Mouse (Mus musculus): Measurements from ENCODE around the gene Spin1.

Spin1 gene

DNA sequence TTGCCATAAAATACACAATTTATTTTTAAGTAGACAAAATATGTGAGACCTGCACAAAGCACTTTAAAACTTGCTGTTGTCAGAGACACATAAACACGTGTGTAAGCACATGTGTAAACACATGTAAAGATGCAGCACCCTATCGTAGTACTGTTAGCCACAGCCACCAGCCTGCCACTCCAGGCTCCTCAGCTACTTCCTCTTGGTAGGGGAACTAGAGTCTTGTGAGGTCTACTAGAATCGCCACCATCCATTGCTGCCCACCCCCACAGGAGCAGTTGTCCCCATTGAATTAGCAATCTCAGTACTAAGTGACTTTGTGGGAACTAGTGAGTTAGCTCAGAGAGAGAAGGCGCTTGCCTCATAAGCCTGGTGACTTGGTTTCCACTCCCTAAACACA, 35.6 kb downstream of the Spin1 start:
- no peak for DNase-seq (ENCODE audit: low spot score)

DNA sequence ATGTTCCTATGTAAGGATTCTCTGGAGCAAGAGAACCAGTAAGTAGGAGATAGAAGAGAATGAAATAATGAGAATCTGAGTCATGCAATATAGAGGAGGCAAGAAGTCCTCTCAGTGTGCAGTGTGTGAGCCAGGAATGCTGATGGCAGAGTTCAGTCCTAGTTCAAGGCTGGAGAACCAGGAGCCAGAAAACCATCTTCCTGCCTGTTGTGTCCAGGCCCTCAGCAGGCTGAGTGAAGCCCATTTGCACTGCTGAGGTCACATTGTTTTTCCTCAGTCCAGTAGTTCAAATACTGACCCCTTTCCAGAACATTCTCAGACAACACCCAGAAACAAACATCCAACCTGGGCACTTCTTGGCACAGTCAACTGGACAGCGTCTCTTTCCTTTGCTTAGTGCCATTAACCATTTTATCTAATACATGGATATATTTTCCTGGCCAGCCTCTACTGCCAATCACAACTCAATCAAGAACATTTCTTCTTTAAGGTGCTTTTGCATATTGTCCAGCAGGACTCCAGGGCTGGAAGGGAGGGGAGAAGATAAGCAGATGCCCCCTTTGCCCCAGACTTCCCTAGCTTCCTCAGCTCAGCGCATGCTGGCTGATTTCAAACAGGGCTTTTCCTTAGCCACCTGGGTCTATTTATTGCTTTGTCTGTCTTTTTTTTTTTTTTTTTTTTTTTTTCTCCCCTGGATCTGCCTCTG, 36.5 kb downstream of the Spin1 start:
- no peak for DNase-seq (ENCODE audit: low spot score)

DNA sequence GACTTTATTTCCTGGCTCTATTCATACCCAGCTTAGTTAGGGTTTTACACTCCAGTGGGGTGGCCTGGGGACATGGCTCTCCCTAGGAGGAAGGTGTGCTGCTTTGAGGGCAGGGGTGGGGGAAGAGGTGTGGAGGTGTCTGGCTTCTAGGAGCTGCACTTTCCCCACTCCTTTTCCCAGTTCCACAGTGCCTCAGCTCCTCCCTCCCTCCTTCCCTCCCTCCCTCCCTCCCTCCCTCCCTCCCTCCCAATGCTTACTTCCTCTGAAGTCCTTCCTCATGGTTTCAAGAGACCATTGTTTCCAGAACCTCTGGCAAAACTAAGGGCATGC, 37.0 kb downstream of the Spin1 start:
- DNase-seq (ENCODE audit: low spot score), result no peak

DNA sequence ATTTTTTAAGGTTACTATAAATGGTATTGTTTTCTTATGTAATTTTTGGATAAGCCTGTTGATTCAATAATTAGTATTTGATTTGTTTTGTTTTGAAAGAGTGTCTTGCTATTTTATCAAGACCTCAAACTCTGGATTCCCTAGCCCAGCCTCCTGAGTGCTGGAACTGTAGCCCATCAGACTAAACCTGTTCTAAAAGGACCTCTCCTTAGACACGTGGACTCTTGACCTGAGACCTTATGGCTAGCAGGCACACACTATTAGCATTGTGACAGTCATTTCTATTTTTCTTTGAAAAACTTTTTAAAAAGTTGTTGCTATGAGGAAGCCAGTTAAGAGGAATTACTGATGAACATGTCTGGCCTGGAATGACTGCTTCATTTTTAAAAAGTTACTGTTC, 46.4 kb downstream of the Spin1 start:
- DNase-seq (ENCODE audit: low spot score), result no peak

DNA sequence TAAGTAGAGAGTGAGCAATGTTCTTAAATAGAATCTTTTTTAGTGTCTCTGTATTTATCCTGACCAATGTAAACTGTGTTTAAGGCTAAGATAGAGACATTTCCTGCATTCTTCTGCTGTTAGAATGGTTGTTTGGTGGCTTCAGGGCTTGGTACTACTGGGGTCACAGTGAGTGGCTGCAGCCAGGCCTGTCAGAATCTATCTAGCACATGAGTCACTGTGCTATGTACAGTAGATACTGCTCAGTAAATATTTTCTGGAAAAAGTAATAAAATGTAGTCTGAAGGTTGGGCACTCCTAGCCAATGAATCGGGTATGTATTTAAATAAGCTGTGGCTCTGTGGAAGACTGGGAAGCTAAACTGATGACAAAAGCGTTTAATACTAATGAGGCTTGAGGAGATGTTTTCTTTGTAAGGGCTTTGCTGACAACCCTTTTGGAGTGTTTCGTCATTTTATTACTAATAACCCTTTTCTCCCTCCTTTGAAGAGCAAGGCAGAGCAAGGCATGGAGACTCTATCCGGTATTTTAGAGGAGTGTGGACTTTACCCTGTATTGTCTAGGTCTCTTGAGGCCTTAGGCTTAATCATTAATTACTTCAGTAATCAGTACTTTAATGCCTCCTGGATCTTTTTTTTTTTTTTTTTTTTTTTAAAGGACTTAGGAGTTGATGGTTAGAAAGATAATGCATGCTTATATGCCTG, 52.4 kb downstream of the Spin1 start:
- DNase-seq (ENCODE audit: low spot score), result no peak

DNA sequence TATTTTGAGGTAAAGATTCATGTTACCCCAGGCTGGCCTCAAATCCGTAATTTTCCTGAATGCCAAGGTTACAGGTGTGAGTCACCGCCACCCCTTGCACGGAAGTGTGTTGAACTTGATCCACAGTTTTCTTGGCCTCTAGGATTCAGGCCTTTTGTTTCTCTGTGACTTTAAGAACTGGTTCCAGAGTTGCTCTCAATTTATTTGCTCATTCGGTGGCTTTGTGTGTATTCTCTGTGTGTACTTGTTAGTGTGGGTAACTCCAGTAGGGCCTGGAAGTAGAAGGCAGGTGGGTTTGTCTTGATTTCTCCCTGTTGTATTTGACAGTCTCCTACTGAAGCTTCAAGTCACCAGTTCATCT, 53.0 kb downstream of the Spin1 start:
- DNase-seq (ENCODE audit: low spot score), result no peak

DNA sequence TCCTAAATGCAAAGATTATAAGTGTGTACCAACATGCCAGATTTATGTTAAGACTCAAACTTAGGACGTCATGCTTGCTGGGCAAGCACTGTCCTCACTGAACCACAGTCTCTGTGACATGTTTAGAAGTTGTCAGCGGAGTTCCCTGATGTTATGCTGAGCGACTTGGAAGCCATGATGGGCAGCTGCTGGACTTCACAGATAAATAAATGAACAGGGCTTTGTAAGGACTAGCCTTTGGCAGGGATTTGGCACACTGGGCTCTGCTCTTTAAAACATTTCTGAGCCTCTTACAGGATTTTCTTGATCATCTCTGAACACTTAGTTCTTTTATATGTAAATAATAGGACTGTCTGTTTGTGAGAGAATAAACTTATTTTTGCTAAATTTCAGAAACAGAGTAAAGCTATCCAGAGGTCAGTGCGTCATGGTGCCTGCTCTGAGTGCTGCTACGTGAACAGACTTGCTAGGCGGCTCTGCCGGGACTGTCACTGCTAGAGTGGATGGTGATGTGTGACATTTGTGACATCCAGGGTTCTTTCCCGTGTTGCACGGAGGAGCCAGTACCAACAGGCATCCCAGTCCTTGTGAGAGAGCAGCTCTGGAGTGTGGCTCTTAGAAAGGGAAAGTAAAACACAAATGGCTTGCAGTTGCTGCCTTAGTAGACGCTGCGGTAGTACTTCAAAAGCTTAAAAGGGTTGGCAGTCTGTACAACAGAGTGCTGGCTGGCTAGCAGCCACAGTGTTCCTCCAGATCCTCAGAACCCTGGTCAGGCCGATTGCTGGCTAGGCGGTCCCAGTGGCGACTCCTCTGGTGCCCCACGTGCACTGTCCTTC, 54.7 kb downstream of the Spin1 start:
- no peak for DNase-seq (ENCODE audit: low spot score)

DNA sequence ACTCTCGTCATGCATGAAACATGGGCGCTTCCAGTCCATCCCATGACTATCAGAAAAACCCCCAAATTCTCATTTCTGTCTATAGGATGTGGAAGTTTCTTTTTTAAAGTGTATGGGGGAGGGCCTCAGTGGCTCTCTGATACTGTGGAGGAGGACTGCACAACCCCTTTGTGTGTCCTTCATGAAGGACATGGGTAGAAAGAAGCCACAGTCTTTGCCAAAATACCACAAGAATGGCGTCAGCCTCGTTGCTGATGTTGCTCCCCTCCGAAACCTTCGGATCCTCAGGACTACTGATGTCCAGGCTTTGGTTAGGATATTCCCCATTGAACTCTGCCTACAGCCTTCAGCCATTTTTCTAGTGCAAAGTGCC, 55.3 kb downstream of the Spin1 start:
- DNase-seq (ENCODE audit: low spot score), result no peak

DNA sequence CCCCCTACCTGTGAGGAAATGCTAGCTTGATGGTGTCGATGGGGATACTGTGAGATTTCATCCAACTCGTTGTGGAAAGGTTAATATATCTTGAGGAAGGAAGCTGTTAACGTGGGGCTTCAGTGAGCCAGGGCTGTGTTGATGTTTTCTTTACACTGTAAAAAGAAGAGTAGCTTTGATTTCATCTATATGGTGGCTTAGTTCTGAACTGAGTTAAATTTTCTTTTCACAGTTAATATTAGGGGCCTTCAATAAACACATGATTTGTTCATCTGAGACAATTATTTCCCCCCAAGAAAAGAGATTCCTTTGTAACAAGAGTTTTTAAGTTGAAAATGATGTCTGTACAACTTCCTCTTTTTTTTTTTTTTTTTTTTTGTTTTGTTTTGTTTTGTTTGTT, 56.6 kb downstream of the Spin1 start:
- no peak for DNase-seq (ENCODE audit: low spot score)

DNA sequence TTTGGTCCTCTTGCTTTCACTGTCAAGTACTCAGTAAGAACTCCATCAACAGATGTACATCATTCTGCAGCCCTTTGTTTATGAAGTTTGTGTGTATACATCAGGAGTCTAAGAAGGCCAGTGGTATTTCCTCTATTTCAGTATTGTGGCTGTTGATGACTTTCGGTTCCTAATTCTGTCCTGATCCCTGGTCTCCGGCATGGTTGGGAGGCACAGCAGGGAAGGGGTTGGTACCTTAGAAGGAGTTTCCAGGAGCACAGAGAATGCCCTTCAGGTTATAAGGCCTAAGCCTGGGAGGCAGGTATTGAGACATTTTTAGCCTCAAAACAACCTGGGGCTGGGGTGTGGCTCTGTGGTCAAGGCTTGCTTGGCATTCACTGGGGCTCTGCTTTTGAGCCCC, 61.0 kb downstream of the Spin1 start:
- DNase-seq (ENCODE audit: low spot score), result no peak

DNA sequence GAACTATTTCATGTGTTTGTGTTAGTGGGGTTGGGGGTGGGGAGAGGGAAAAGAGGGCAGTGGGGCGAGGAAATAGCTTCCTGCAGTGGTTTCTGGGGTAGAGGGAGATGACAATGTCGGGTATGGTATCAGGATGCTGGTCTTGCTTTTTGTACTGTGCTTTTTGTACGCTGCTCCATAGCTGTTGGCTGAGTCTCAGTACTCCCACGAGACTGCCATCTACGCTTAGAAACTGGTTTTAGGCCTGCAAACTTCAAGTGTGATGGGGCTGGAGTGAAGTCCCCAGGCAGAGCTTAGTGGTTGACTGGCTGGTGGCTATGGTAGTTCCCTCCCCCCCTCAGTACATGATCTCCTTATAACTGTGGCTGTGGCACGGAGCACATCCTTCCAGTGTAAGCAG, 61.6 kb downstream of the Spin1 start:
- no peak for DNase-seq (ENCODE audit: low spot score)

DNA sequence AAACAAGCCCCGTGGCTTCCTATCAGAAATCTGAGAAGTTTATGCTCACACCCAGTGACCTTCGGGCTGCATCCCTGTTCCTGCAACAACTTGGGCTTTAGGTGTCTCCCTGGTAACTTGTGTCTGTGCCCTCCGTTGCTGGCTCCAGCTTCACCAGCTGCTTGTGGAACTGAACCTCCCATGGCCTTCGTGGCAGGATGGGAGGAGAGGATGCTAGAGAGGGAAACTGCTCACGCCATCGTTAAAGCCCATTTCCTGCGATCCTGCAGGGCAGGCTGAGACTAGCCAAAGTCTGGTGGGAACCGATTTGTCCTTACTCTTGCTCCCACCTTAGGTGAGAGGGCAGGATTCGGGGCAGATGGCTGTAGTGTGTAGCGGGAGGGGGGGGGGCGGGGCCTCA, 66.0 kb downstream of the Spin1 start:
- DNase-seq (ENCODE audit: low spot score), result no peak

DNA sequence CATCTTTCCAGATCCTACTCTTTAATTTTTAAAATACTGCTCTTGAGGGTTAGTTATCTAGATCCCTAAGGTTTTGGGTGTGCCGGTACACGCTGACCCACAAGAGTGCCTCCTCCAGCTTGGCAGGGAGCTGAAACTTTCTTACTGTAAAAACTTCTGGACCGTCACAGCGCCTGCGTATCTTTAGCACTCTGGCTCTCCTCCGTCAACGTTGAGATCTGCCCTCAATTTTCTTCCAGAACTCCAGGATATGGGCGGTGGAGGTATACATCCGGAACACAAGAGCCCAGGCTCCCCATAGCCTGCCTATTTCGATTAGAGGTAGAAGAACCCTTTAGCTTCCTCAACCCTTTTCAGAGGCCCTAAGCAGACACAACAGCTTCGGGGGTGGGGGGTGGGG, 69.5 kb downstream of the Spin1 start:
- no peak for DNase-seq (ENCODE audit: low spot score)

DNA sequence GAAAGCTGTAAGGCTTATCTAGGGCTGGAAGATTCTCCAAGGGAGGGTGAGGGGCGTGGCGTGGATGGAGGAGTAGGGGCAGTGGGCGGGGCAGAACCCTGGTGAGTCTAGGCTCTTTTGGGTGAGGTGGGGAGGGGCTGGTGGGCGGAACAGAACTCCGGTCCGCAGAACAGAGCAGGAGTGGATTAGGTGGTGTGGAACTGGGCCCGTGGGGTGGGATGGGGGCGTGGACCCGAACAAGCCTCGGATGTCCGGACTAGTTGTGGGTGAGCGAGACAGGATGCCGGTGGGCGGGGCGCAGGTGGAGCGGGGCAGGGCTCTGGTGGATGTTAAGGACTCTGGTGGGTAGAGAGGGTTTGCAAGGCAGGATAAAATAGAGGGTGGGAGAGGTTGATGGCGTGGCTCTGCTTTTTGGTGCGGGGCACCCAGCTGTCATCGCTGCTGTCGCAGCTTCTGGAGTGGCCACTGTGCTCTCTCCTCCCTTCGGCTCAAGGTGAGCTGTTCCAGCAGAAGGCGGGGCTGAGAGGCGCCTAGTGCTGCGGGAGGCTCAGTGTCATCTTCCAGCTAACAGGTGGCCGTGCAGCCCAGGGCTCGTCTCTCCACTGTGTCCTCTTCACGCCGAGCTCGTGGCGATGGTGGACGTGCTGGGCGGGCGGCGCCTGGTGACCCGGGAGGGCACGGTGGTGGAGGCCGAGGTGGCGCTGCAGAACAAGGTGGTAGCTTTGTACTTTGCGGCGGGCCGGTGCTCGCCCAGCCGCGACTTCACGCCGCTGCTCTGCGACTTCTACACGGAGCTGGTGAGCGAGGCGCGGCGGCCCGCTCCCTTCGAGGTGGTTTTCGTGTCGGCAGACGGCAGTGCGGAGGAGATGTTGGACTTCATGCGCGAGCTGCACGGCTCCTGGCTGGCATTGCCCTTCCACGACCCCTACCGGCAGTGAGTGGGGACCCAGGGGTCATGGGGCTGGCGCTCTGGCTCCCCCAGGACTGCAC, 70.3 kb downstream of the Spin1 start, which contains the start of gene Nxnl2:
Nxnl2 (plus strand) TSS at position 332 of the 990 bp plus-strand sequence.
- peak; percentile 64 for DNase-seq (ENCODE audit: low spot score)

DNA sequence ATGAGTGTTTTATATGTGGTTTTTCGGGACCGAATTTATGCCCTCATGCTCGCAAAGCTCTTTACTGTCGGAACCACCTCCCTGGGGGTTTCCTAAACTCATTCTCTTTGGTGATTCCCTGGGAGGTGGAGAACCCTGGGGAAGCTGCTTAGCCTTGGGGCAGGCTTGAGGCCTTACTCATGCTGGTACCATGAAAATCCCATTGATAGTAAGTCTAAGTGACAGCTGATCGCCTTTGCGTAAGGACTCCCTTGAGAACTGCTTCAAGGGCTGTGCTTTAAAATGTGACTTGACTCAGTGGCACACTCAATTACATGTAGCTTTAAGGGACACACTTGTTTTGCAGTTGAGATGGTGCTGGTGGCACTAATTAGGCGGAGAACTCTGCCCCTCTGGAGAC, 71.9 kb downstream of the Spin1 start:
- DNase-seq (ENCODE audit: low spot score), result no peak

DNA sequence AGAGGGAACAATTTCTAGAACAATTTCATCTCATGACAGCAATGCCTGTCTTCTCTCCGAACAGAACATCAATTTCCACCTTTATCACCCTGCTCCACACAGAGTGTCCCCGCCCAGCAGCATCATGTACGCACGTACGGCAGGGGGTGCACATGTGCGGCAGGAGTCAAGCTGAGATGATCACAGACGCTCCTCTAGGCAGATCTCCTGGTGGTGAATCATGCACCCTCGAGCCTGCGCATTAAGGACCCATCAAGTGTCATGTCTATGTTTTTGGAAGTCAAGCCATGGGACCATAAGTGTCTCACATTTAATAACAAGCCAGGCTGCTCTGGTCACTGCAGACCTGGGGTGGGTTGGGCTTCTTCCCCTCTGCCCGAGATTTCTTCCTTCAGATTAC, 78.3 kb downstream of the Spin1 start:
- no peak for DNase-seq (ENCODE audit: low spot score)

DNA sequence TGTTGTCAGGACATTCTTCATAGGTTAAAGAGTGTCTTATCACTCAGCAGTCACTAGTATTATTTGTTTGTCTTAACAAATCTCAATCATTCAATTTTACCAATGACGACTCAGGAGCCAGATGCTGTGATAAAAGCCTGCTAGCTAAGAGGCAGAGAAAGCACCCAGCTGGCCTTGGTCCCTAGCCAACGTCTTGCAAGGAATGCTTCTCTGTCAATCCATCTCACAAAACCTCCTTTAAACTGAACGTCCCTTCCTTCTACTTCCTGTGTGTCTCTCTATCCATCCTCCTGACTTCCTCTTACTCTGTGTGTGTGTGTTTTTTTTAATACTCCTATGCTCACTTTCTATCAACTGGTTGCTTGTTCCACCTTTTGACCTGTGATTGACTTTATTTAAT, 78.7 kb downstream of the Spin1 start:
- DNase-seq (ENCODE audit: low spot score), result no peak

DNA sequence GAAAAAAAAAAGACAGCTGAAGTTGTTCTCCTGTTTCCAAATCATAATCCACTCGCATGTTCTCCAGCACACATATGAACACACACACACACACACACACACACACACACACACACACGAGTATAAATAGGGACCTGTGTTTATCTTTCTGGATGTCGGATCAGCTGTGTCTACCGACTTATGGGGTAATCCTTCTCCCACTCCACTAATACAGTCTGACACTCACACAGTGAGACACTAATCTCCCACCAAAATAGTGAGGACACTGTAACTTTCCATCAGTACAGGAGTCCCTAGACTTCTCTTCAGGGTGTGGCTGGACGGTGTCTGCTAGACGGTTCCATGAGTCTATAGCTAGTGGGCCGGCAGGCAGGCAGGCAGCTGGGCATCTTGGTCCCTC, 81.6 kb downstream of the Spin1 start:
- no peak for DNase-seq (ENCODE audit: low spot score)

DNA sequence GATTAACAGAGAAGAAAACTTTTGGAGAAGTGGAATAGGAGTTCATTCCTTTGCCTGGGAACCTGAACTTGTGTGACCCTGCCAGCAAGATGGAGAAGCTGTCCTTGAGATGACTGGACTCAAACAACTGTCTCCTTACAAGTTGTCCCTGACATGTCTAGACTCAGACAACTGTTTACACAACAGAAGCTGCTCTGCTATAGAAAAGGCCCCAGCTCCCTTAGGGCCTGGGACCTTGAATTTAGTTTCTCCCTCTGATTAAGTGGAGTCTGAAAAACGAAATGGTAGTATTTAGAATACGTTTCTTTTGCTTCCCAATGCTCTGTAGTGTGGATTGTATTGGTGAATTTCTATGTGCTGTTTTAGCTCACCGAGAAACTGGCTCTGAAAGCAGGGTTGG, 84.2 kb downstream of the Spin1 start:
- DNase-seq (ENCODE audit: low spot score), result no peak

DNA sequence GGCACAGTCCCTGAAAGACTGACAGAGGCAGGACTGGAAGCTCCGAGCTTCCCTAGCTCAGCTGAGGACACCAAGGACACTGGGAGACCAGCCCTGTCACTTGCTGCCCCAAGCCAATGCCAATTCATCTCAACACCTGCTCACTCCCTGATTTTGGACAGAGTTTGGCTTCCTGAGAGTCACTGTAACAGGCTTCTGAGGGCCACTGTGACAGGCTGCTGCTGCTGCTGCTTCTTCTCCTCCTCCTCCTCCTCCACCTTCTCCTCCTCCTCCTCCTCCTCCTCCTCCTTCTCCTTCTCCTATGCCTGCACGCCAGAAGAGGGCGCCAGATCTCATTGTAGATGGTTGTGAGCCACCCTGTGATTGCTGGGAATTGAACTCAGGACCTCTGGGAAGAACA, 89.7 kb downstream of the Spin1 start:
- DNase-seq (ENCODE audit: low spot score), result no peak

DNA sequence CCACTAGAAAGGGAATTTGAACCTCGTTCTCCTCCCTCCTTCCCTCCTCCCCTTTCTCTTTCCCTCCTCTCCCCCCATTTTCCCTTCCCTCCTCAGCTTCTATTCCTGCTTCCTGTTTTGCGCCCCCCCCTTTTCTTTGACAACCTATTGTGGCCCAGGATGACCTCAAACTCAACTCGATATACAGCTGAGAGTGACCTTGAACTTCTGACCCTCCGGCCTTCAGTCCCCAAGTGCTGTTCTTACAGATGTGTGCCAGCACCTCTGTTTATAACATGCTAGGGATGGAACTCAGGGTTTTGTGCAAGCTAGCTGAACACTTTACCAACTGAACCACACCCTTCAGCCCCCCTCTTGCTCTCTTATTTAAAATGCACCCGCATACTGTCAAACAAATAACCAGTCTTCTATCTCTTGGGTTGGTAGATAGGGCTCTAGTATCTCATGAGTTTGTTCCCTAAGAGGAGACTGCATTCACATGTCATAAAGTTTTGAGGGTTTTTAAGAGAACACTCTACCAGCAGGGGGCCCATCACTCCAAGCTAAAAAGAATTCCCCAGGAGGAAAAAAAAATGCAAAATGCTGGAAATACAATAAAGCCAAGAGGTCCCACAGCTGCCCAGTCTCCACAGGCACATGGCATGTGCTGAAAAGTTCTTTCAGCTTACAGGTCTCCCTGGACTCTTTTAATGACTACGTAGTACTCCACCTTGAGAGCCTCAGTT, 90.9 kb downstream of the Spin1 start:
- no peak for DNase-seq (ENCODE audit: low spot score)
